8 mouse cellular contexts compared by ENCODE assay signal in genomic region chr11:116412028-116412827, GRCm38 (mm10). TPM values are rescaled to one million over a fixed set of nuclear protein-coding genes. Genes with fewer than 3 reads are reported as not detected.
DNase-seq lines count a peak whose midpoint lies in the region; ATAC-seq and TF ChIP-seq lines count a peak whose summit lies in the region.

No protein-coding gene starts in this region.

- peak overlapping the region; percentile 100 for H3K4me2 ChIP-seq in lung, embryonic 14.5 days
- peak overlapping the region; percentile 98 for H3K4me2 ChIP-seq in forebrain, embryonic 12.5 days

- 1% methylated on average over 66 of the region's 76 CpGs for WGBS in lung, embryonic 14.5 days
- under 1% methylated on average over 75 of the region's 76 CpGs for whole genome bisulfite sequencing in forebrain, embryonic 12.5 days

- no peaks in the 10 kb centered on the region for H3K9me3 ChIP-seq in lung, embryonic 14.5 days (ENCODE audit: low read depth, low read length)
- H3K9me3 ChIP-seq in forebrain, embryonic 12.5 days = no peaks in the 10 kb centered on the region

- peak overlapping the region; percentile 65; the same call in 1 of the 2 replicates for H3K27ac ChIP-seq in lung, embryonic 14.5 days (ENCODE audit: low read depth)
- H3K27ac ChIP-seq in forebrain, embryonic 12.5 days = peak overlapping the region; percentile 87

- TF ChIP-seq CTCF in lung, embryonic 14.5 days (IDR thresholded peaks at IDR 0.05; ENCODE audit: low read depth) = no peak

- no peaks in the 10 kb centered on the region for H3K27me3 ChIP-seq in lung, embryonic 14.5 days (ENCODE audit: insufficient read depth, low read length)
- peaks cover 13% of the 10 kb centered on the region for H3K27me3 ChIP-seq in forebrain, embryonic 12.5 days

- 0 out of 2 replicates have a peak, but pooled peaks cover 5% of the 10 kb centered on the region for H3K4me1 ChIP-seq in lung, embryonic 14.5 days (ENCODE audit: insufficient read depth)
- H3K4me1 ChIP-seq in forebrain, embryonic 12.5 days = peaks cover 26% of the 10 kb centered on the region

- DNase-seq in lung, embryonic 14.5 days = peak; percentile 30
- DNase-seq in lung, adult 18-20 months = no peak
- peak; percentile 47 for DNase-seq in brain, adult 2 months (ENCODE audit: low read depth, low spot score)
- peak; percentile 34 to 60 for DNase-seq in kidney, postnatal 4 days
- peak; percentile 66 for DNase-seq in naive thymus-derived CD4-positive, alpha-beta T cell, adult 2 months (ENCODE audit: low read depth)
- peak; percentile 58 for DNase-seq in thymus, postnatal 4 days
- DNase-seq in spleen, adult 12 weeks (ENCODE audit: low spot score) = no peak

- peak overlapping the region; percentile 76 for H3K4me3 ChIP-seq in lung, embryonic 14.5 days (ENCODE audit: low read depth, low read length)
- H3K4me3 ChIP-seq in forebrain, embryonic 12.5 days (replicated peaks) = peak overlapping the region; percentile 83

- H3K9ac ChIP-seq in lung, embryonic 14.5 days = peak overlapping the region; percentile 77
- H3K9ac ChIP-seq in forebrain, embryonic 12.5 days = peak overlapping the region; percentile 97

- ATAC-seq in lung, embryonic 14.5 days (ENCODE audit: insufficient read depth) = peak; percentile 44
- peak; percentile 22; the same call in 1 of the 2 replicates for ATAC-seq in forebrain, embryonic 12.5 days (ENCODE audit: low FRiP score)

- no peaks in the 10 kb centered on the region for H3K36me3 ChIP-seq in lung, embryonic 14.5 days (ENCODE audit: insufficient read depth)
- no peaks in the 10 kb centered on the region for H3K36me3 ChIP-seq in forebrain, embryonic 12.5 days (replicated peaks)

RNA-seq across cellular contexts. Expression of gene Rnf157, which starts 0.6 kb away (rescaled TPM):
- 13.9 and 16.8 TPM in 2 replicates for polyA plus RNA-seq in lung, embryonic 14.5 days (2014; fragmentation: Nextera tagmentation; extraction: Ambion mirVana)
- 23.3 and 36.8 TPM in 2 replicates for polyA plus RNA-seq in forebrain, embryonic 12.5 days (2016; fragmentation: Nextera tagmentation; extraction: Ambion mirVana)

RNA-seq across cellular contexts. Expression of gene Ubald2, which starts 21.7 kb away (rescaled TPM):
- 64.9 and 66.7 TPM in 2 replicates for polyA plus RNA-seq in lung, embryonic 14.5 days (2014; fragmentation: Nextera tagmentation; extraction: Ambion mirVana)
- 50.9 and 59.6 TPM in 2 replicates for polyA plus RNA-seq in forebrain, embryonic 12.5 days (2016; fragmentation: Nextera tagmentation; extraction: Ambion mirVana)

RNA-seq across cellular contexts. Expression of gene Qrich2, which starts 53.8 kb away (rescaled TPM):
- 0.45 TPM in 1 of 2 replicates, not detected in the other for polyA plus RNA-seq in lung, embryonic 14.5 days (2014; fragmentation: Nextera tagmentation; extraction: Ambion mirVana)
- polyA plus RNA-seq in forebrain, embryonic 12.5 days (2016; fragmentation: Nextera tagmentation; extraction: Ambion mirVana) = not detected in 2 replicates

Comparison
In these comparisons a context has a peak if more than half of its experiments do, and no peak if none do; other contexts are left out.
1. DNase-seq: peak in lung, embryonic 14.5 days (single experiment), brain, adult 2 months (single experiment), kidney, postnatal 4 days (2 of 2), naive thymus-derived CD4-positive, alpha-beta T cell, adult 2 months (single experiment) and thymus, postnatal 4 days (single experiment); none in lung, adult 18-20 months (0 of 2) and spleen, adult 12 weeks (single experiment).